Mouse (Mus musculus) liver, adult 2 months (tissue): Measurements from ENCODE around the gene Runx2. TPM values are rescaled to one million over a fixed set of nuclear protein-coding genes. Genes with fewer than 3 reads are reported as not detected.
A peak's percentile ranks its signal among the peaks of the same experiment; 100 is the strongest.

ENCODE experiments used
- DNase-seq: peaks from one replicate; pipeline ENCODE4 v3.0.0-alpha.2; 2011; ENCODE audit warnings: low read depth, low spot score; ENCODE audit errors: extremely low read depth
- H3K27ac ChIP-seq: fragments of 200-500 bp; replicated peaks from 2 replicates; pipeline ENCODE4 v1.5.1; 2012; ENCODE audit warnings: low read depth, mild to moderate bottlenecking, control low read depth, inconsistent platforms, low read length; ENCODE audit not compliant: insufficient read depth
- H3K27me3 ChIP-seq: fragments of 200-500 bp; 2 replicates; pipeline ENCODE4 v1.6.1; 2012; ENCODE audit warnings: mild to moderate bottlenecking, moderate library complexity, low read length, inconsistent platforms; ENCODE audit not compliant: control insufficient read depth, insufficient read depth
- H3K36me3 ChIP-seq: fragments of 200-500 bp; 2 replicates; pipeline ENCODE4 v1.6.1; 2012; ENCODE audit warnings: low read length, inconsistent platforms; ENCODE audit not compliant: control insufficient read depth, insufficient read depth
- H3K4me1 ChIP-seq: fragments of 200-500 bp; 2 replicates; pipeline ENCODE4 v1.6.1; 2011; ENCODE audit warnings: low read length; ENCODE audit not compliant: control insufficient read depth, insufficient read depth
- H3K4me3 ChIP-seq: fragments of 200-500 bp; 2 replicates; pipeline ENCODE4 v1.5.1; 2011; ENCODE audit warnings: low read depth, mild to moderate bottlenecking, control low read depth, low read length, moderate library complexity; ENCODE audit not compliant: insufficient read depth
- H3K79me2 ChIP-seq: fragments of 200-500 bp; 2 replicates; pipeline ENCODE4 v1.6.1; 2012; ENCODE audit warnings: inconsistent platforms, mild to moderate bottlenecking, low read length, moderate library complexity; ENCODE audit not compliant: control insufficient read depth, insufficient read depth
- H3K9ac ChIP-seq: fragments of 200-500 bp; 2 replicates; pipeline ENCODE4 v1.6.1; 2012; ENCODE audit warnings: low read depth, mild to moderate bottlenecking, control low read depth, inconsistent platforms, low read length
- CTCF ChIP-seq: fragments of 200-500 bp; IDR thresholded peaks from 2 replicates; pipeline ENCODE4 v1.5.1; 2011; ENCODE audit warnings: low read depth, low read length, control low read depth
- POLR2A ChIP-seq: fragments of 200-500 bp; IDR thresholded peaks from 2 replicates; pipeline ENCODE4 v1.6.1; 2011; ENCODE audit warnings: low read length, control low read depth; ENCODE audit not compliant: insufficient read depth; ENCODE audit errors: extremely low read depth
- WGBS: fragments of 180-500 bp; shearing (Covaris S2); methylation state at CpG from one replicate; pipeline ENCODE4 v1.1.7; 2018; 5-methylcytosine and 5-hydroxymethylcytosine counted together
- polyA plus RNA-seq: library from polyadenylated mRNA; depleted of rRNA; stranded (reverse); fragments of >200 nt; gene quantifications from 2 replicates; pipeline ENCODE4 v1.2.3, GENCODE M21; 2012
- total RNA-seq: library from RNA; depleted of rRNA; stranded (reverse); fragments of >200 nt; gene quantifications from 2 replicates; pipeline ENCODE4 v1.2.3, GENCODE M21; 2014

Gene Runx2
- total and polyA plus RNA-seq, 2 experiments, result 0.09 to 0.21 TPM

DNA sequence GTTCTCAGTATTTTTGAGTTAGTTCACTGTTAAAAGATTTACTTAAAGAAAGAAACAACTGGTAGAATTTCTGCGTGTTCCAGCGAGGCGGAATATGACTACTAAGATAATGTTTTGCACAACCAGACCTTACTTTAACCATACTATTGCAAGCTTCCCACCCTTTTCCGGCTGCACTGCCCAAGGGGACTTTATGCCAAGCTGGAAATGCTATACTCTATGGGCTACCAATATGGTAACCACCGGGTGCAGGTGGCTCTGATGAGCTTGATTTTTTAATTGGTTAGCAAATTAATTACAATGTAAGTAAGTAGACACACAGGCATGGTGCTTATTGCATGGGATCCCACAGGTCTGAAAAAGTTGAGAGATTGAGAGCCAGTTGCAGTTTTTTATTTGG, 36.5 kb downstream of the Runx2 start:
- Histone ChIP-seq H3K4me1 (no peaks in the 10 kb centered on the region), H3K27ac (no peak overlapping the region), H3K4me3 (no peak overlapping the region), H3K27me3 (no peaks in the 10 kb centered on the region), H3K9ac (no peak overlapping the region), H3K79me2 (no peaks in the 10 kb centered on the region; the same call in 1 of the 2 replicates), H3K36me3 (no peaks in the 10 kb centered on the region)
- 75% methylated on average over 5 of the region's 5 CpGs for WGBS
- no peak for DNase-seq
- TF ChIP-seq CTCF, result no peak
- no peak for TF ChIP-seq POLR2A

DNA sequence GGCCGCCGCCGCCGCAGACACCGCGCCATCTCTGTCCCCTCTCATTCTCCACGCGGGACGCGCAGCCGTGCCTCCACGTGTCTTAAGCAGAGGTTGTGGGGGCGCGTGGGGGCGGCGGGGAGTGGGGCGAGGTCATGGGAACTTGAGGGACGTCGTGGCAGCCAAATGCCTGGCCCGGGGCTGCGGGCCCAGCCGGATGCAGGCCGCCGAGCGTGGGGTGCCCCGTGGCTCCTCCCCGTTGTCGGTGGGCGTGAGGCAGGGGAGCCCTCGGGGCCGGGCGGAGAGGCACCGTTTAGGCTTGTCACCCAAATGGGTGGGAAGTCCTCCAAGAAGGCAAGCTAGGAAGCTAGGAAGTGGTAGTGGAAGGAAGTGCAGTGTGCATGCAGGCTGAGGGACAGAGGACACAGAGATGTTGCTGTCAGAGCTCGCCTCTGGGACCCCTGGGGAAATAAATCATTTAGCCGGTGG, 37.2 kb downstream of the Runx2 start:
- Histone ChIP-seq H3K4me3 (peak overlapping the region; percentile 81), H3K27ac (no peak overlapping the region), H3K9ac (peak overlapping the region; percentile 81), H3K27me3 (no peaks in the 10 kb centered on the region), H3K36me3 (no peaks in the 10 kb centered on the region), H3K79me2 (no peaks in the 10 kb centered on the region; the same call in 1 of the 2 replicates), H3K4me1 (no peaks in the 10 kb centered on the region)
- 1% methylated on average over 35 of the region's 35 CpGs for WGBS
- no peak for TF ChIP-seq CTCF
- TF ChIP-seq POLR2A, result no peak
- DNase-seq, result peak; percentile 44

DNA sequence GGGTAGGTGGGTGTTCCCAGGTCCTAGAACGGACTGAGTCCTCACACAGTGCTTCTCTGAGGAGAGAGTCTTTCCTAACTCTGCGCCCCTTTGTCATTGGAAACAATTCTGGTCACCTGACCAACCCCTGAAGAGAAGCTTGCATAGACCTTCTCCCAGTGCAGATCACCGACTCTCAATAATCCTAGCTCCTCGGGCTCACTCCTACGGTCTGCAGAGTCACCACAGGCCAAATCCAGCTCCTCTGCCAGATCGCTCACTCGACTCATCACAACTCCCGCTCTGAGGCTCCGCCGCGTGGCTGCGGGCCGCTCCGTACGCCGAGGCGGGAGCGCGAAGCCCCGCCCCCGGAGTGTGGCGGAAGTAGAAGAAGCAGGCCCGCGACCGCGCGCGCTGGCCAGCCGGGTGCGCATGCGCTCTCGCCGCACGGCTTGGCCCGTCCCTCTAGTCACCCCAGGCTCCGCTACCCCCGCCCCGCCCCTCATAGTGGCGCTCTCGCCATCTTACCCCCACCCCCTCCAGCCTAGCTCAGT, 37.8 kb downstream of the Runx2 start, which contains the start of gene Supt3:
Gene Supt3 (plus strand): TSS at position 415 of the 533 bp plus-strand sequence.
- peak within 1 kb of the TSS; percentile 81 for H3K4me3 ChIP-seq
- H3K27ac ChIP-seq, result peak within 1 kb of the TSS; percentile 1
- peak; percentile 74 for DNase-seq
- H3K79me2 ChIP-seq, result no peaks in the 10 kb centered on the region; the same call in 1 of the 2 replicates
- H3K36me3 ChIP-seq, result no peaks in the 10 kb centered on the region
- peak within 1 kb of the TSS; percentile 81 for H3K9ac ChIP-seq
- WGBS, result under 1% methylated on average over 38 of the region's 40 CpGs
- H3K27me3 ChIP-seq, result no peaks in the 10 kb centered on the region
- TF ChIP-seq CTCF, result peak; percentile 26; the same call in 1 of the 2 replicates
- no peak for TF ChIP-seq POLR2A
- no peaks in the 10 kb centered on the region for H3K4me1 ChIP-seq

DNA sequence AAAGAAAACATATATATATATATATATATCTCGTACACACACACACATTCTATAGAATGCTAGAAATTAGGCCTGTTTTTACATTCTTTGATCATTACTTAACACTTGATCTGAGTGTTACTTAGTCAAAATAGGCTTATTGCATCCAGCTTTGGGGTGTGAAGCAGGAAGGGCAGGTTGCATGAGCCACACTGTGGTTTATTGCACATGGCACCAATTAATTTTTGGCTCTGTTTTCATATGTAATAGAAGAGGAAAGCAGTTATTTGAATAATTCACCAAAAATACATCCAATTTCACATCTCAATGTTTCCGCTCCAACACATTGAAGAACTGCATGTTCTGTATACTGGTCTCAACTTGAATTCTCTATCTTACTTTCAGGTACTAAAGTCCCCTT, 42.0 kb downstream of the Runx2 start:
- Histone ChIP-seq H3K9ac (no peak overlapping the region), H3K36me3 (no peaks in the 10 kb centered on the region), H3K79me2 (no peaks in the 10 kb centered on the region), H3K27ac (no peak overlapping the region), H3K4me3 (no peak overlapping the region), H3K4me1 (no peaks in the 10 kb centered on the region), H3K27me3 (no peaks in the 10 kb centered on the region)
- no peak for DNase-seq
- 88% methylated on average over 2 of the region's 2 CpGs for WGBS
- no peak for TF ChIP-seq POLR2A
- no peak for TF ChIP-seq CTCF

DNA sequence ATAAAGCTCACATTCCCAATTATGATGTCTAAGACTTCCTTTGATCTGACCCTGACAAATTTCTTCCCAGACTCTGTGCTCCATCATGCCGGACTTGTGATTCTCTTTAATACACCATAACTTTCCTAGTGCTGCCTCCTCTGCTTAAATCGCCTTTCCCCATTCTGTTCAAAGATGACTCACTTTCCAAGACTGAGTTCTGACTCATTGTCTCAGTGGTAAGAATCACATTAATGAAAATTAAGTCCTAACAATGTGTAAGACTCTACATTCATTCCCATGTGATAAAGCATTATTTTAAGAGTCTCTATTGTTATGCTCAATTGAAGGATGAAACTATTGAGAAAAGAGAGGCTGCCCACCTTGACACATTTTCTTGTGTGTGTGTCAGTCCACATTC, 43.7 kb downstream of the Runx2 start:
- Histone ChIP-seq H3K4me1 (no peaks in the 10 kb centered on the region), H3K27me3 (no peaks in the 10 kb centered on the region), H3K36me3 (no peaks in the 10 kb centered on the region), H3K9ac (no peak overlapping the region), H3K79me2 (no peaks in the 10 kb centered on the region), H3K4me3 (no peak overlapping the region), H3K27ac (no peak overlapping the region)
- DNase-seq, result no peak
- 87% methylated on average over 2 of the region's 2 CpGs for WGBS
- no peak for TF ChIP-seq POLR2A
- no peak for TF ChIP-seq CTCF

DNA sequence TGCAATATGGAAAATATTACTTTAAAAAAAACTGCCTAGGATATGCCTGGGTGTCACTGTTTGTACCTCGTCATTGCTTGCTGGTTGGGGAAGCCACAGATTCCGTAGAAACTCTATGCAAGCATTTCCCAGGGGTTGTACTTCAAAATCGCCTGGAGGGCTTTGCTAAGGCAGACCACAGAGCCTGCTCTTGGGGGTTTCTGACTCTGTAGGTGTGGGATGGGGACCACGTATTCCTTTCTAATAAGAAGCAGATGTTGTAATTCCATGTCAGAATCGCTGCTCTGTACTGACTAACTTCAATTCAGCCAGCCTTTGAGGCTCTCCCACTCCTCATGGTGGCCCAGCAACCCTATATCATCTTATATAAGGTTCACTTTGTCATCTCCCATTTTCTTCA, 46.1 kb downstream of the Runx2 start:
- Histone ChIP-seq H3K27me3 (no peaks in the 10 kb centered on the region), H3K4me1 (no peaks in the 10 kb centered on the region), H3K9ac (no peak overlapping the region), H3K27ac (no peak overlapping the region), H3K4me3 (no peak overlapping the region), H3K36me3 (no peaks in the 10 kb centered on the region), H3K79me2 (no peaks in the 10 kb centered on the region)
- WGBS, result 73% methylated on average over 5 of the region's 5 CpGs
- TF ChIP-seq CTCF (no peak), POLR2A (no peak)
- DNase-seq, result no peak
